Mouse (Mus musculus) midbrain, postnatal 0 days (tissue): ENCODE results near the gene Necap2. TPM values are rescaled to one million over a fixed set of nuclear protein-coding genes. Genes with fewer than 3 reads are reported as not detected.

Experiments
- ATAC-seq: fragments of 200-750 bp; cut with Nextera tagmentation; 2 replicates; pipeline ENCODE4 v1.8.0; 2017; ENCODE audit warnings: moderate number of reproducible peaks, mild to moderate bottlenecking, moderate TSS enrichment, moderate library complexity; ENCODE audit not compliant: low FRiP score
- DNase-seq: peaks from one replicate; pipeline ENCODE4 v3.0.0-alpha.2; 2015; ENCODE audit warnings: low spot score
- H3K27ac ChIP-seq: fragments of 300-500 bp; sonication (generic); 2 replicates; pipeline ENCODE4 v1.5.1; 2014; ENCODE audit warnings: low read depth, mild to moderate bottlenecking, low read length, mixed read lengths
- H3K27me3 ChIP-seq: fragments of 300-500 bp; sonication (generic); 2 replicates; pipeline ENCODE4 v1.6.1; 2014; ENCODE audit warnings: low read length, control low read depth, mixed read lengths; ENCODE audit not compliant: insufficient read depth
- H3K36me3 ChIP-seq: fragments of 300-500 bp; sonication (generic); 2 replicates; pipeline ENCODE4 v1.6.1; 2014; ENCODE audit warnings: low read length, control low read depth, mixed read lengths; ENCODE audit not compliant: insufficient read depth
- H3K4me1 ChIP-seq: fragments of 300-500 bp; sonication (generic); 2 replicates; pipeline ENCODE4 v1.6.1; 2014; ENCODE audit warnings: mild to moderate bottlenecking, control low read depth, antibody characterized with exemption, low read length, mixed read lengths; ENCODE audit not compliant: insufficient read depth
- H3K4me2 ChIP-seq: fragments of 300-500 bp; sonication (generic); 2 replicates; pipeline ENCODE4 v1.6.1; 2014; ENCODE audit warnings: low read depth, mild to moderate bottlenecking, low read length, mixed read lengths; ENCODE audit not compliant: poor library complexity, severe bottlenecking
- H3K4me3 ChIP-seq: fragments of 300-500 bp; sonication (generic); 2 replicates; pipeline ENCODE4 v1.5.1; 2014; ENCODE audit warnings: low read depth, mild to moderate bottlenecking, low read length, moderate library complexity
- H3K9ac ChIP-seq: fragments of 300-500 bp; sonication (generic); replicated peaks from 2 replicates; pipeline ENCODE4 v1.6.1; 2014; ENCODE audit warnings: mild to moderate bottlenecking, low read length, moderate library complexity, mixed read lengths; ENCODE audit not compliant: poor library complexity, severe bottlenecking
- H3K9me3 ChIP-seq: fragments of 300-500 bp; sonication (generic); 2 replicates; pipeline ENCODE4 v1.6.1; 2016; ENCODE audit warnings: low read length, control low read depth
- CTCF ChIP-seq: IDR thresholded peaks from 2 replicates; pipeline ENCODE4 v1.5.1; 2016; ENCODE audit warnings: antibody characterized with exemption, mild to moderate bottlenecking
- WGBS: fragments of 180-500 bp; shearing (Covaris S2); extraction: QIAGEN DNeasy Blood & Tissue Kit; methylation state at CpG from one replicate; pipeline ENCODE4 v1.1.7; 2014; 5-methylcytosine and 5-hydroxymethylcytosine counted together
- polyA plus RNA-seq: library from polyadenylated mRNA; unstranded; fragments of >200 nt; fragmentation: Nextera tagmentation; extraction: Ambion mirVana; gene quantifications from 2 replicates; pipeline ENCODE4 v1.2.1, GENCODE M21; 2015
- total RNA-seq: library from RNA; depleted of rRNA; stranded (reverse); fragments of >200 nt; gene quantifications from 2 replicates; pipeline ENCODE4 v1.2.3, GENCODE M21; 2014

The Necap2 gene
- total and polyA plus RNA-seq, 2 experiments from 2014 or later, result 42.2 to 54.5 TPM

DNA sequence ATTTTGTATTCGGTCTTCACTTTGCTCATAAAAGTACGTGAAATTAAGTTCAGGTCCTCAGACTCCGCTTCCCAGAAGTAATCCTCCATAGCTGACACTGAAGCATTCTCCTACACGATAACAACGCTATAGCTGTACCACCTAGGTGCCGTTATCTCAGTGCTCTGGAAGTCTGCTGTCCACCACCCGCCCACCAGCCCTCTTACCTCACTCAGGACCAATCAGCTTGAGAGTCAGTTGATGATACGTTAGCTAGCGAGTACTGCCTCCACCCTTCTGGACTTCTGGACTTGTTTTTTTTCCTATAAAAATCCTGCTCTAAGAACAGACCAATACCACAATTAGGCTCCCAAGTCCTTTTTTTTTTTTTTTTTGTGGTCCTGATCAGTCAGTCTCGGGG lies 8.7 kb upstream of the Necap2 start:
- no peak for TF ChIP-seq CTCF
- no peak for ATAC-seq
- H3K9ac ChIP-seq, result no peak overlapping the region
- no peak overlapping the region for H3K4me2 ChIP-seq
- H3K4me1 ChIP-seq, result no peaks in the 10 kb centered on the region
- DNase-seq, result no peak
- H3K4me3 ChIP-seq, result no peak overlapping the region
- H3K27me3 ChIP-seq, result no peaks in the 10 kb centered on the region
- no peaks in the 10 kb centered on the region for H3K36me3 ChIP-seq
- 78% methylated on average over 10 of the region's 10 CpGs for WGBS
- H3K27ac ChIP-seq, result no peak overlapping the region
- no peaks in the 10 kb centered on the region for H3K9me3 ChIP-seq

DNA sequence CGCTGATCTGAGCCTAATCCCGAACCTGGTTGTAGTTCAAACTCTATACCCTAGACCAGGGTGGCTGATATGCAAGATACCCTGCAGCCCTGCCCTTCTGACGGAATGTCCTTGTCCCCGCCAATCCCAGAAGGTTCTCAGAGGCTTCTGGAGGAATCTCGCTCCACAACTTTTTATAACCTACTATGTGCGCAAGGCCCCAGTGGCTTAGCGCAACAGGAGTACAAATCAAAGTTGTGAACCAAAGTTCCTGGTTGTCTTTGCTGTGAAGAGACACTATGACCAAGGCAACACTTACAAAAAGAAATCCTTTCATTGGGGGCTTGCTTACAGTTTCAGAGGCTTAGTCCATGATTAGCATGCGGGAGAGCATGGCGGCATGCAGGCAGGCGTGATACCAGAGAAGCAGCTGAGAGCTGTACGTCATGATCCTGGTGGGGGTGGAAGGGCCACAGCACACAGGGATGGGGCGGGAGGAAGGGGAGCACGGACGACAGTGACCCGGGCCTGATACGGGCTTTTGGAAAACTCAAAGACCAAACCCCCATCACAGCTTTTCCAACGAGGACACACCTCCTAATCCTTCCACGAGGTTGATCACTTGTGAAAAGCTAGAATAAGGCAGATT lies 467 bp upstream of the Necap2 start:
- DNase-seq, result no peak
- Histone ChIP-seq H3K9ac (no peak overlapping the region), H3K36me3 (peaks cover 14% of the 10 kb centered on the region), H3K4me2 (no peak overlapping the region), H3K4me1 (peaks cover 14% of the 10 kb centered on the region), H3K9me3 (no peaks in the 10 kb centered on the region), H3K27me3 (no peaks in the 10 kb centered on the region), H3K4me3 (peak overlapping the region; percentile 73; the same call in 1 of the 2 replicates), H3K27ac (no peak overlapping the region)
- WGBS, result 70% methylated on average over 18 of the region's 18 CpGs
- no peak for ATAC-seq
- TF ChIP-seq CTCF, result no peak

DNA sequence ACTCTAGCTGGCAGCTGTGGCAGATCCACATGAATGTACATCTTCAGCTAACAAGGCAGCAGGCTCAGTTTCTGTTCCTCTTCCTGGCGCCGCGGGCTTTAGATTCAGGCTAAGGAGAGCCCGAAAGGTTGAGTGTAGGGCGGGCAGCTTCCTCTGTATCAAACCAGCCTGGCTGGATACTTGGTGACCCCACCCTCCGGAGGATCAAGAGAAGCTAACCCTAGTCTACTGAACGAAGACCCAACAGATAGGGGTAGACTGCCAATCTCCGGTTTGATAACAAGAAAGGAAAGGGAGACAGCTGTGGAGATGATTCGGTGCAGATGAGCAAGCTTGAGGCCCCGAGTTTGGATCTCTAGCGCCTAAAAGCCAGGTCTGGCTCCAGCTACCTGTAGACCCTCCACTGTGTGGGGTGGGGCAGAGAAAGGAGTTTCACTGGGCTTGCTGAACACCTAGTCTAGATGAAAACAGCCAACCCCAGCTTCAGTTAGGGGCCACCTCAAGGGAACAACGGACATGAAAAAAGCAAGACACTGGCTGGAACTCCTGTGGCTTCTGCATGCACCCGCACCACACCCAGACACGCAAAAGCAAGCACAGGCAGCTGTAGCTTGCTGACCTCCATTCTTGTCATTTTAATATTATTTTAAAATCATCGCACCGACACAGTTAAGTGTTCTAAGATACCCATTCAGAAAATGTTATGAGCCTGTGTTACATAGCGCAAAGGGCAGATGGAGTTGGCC lies 1.2 kb downstream of the Necap2 start:
- Histone ChIP-seq H3K9me3 (no peaks in the 10 kb centered on the region), H3K27ac (no peak overlapping the region), H3K36me3 (peaks cover 27% of the 10 kb centered on the region), H3K4me1 (peaks cover 14% of the 10 kb centered on the region), H3K4me2 (peak overlapping the region; percentile 93), H3K27me3 (no peaks in the 10 kb centered on the region), H3K9ac (peak overlapping the region; percentile 86), H3K4me3 (peak overlapping the region; percentile 73)
- WGBS, result 83% methylated on average over 17 of the region's 17 CpGs
- TF ChIP-seq CTCF, result no peak
- DNase-seq (no peak), ATAC-seq (no peak)

DNA sequence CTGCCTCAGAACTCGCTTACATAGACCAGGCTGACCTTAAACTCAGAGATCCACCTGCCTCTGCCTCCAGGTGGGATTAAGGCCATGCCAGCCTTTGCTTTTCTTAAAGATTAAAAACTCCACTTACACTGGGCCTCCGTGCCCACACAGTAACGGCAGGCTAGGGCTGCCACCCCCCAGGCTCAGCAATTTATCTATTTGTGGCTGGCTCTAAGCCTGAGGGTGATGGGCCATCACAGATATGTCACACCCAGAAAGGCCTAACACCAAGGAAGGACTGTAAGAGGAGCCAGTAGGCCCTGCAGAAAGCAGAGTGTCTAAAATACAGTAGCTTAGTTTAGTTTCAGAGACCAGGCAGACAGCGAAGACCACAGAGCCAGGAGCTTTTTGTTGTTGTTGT lies 4.0 kb downstream of the Necap2 start:
- no peak overlapping the region for H3K9ac ChIP-seq
- no peak for TF ChIP-seq CTCF
- H3K4me2 ChIP-seq, result no peak overlapping the region
- no peak overlapping the region for H3K27ac ChIP-seq
- H3K36me3 ChIP-seq, result peaks cover 51% of the 10 kb centered on the region
- DNase-seq (no peak), ATAC-seq (no peak)
- H3K27me3 ChIP-seq, result no peaks in the 10 kb centered on the region
- peaks cover 14% of the 10 kb centered on the region for H3K4me1 ChIP-seq
- 95% methylated on average over 4 of the region's 4 CpGs for WGBS
- no peaks in the 10 kb centered on the region for H3K9me3 ChIP-seq
- H3K4me3 ChIP-seq, result no peak overlapping the region

DNA sequence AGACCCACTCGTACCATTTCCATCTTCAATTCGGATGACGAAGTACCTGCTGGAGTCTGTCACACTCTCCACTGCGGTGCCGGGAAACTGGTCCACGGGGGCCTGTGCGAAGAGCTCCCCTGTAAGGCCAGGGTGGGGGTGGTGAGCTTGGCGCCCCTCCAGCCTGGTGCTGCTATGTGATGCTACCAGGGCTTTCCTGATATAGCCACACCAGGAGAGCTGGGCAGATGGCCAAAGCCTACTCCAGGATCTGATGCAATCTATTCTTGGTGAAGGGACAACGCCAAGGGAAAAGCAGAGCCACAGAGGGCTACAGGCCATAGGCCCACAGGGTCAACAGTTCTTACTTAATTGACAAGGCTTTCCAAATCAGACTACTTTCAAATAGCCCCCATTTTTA lies 4.5 kb downstream of the Necap2 start:
- 87% methylated on average over 9 of the region's 9 CpGs for WGBS
- Histone ChIP-seq H3K4me3 (no peak overlapping the region), H3K9ac (no peak overlapping the region), H3K4me2 (no peak overlapping the region), H3K36me3 (peaks cover 56% of the 10 kb centered on the region), H3K9me3 (no peaks in the 10 kb centered on the region), H3K4me1 (peaks cover 14% of the 10 kb centered on the region), H3K27ac (no peak overlapping the region), H3K27me3 (no peaks in the 10 kb centered on the region)
- ATAC-seq (no peak), DNase-seq (no peak)
- TF ChIP-seq CTCF, result no peak

DNA sequence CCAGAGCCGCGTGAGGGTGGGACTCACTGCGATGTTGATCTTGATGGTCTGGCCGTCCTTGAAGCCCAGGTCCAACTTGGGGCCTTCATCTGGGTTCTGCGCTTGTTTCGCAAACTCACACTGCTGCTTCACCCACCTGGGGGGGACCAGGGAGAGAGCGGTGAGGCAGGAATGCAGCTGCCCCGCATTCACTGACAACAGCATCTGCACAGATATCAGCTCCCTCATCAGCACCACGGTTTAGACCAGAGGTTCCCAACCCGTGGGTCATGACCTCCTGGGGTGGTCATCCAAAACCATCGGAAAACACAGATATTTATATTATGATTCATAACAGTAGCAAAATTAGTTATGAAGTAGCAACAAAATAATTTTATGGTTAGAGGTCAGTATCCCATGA lies 5.7 kb downstream of the Necap2 start:
- TF ChIP-seq CTCF, result no peak
- 95% methylated on average over 11 of the region's 11 CpGs for WGBS
- no peak overlapping the region for H3K9ac ChIP-seq
- no peak for DNase-seq
- no peaks in the 10 kb centered on the region for H3K27me3 ChIP-seq
- no peaks in the 10 kb centered on the region for H3K9me3 ChIP-seq
- ATAC-seq, result no peak
- H3K36me3 ChIP-seq, result peaks cover 67% of the 10 kb centered on the region
- no peak overlapping the region for H3K4me2 ChIP-seq
- H3K4me3 ChIP-seq, result no peak overlapping the region
- no peak overlapping the region for H3K27ac ChIP-seq
- H3K4me1 ChIP-seq, result peaks cover 14% of the 10 kb centered on the region
